Mouse (Mus musculus) olfactory bulb, adult 2 months (tissue): Measurements from ENCODE around the gene Cit. TPM values are rescaled to one million over a fixed set of nuclear protein-coding genes. Genes with fewer than 3 reads are reported as not detected.

ENCODE experiments used
- H3K27ac ChIP-seq: fragments of 200-500 bp; 2 replicates; pipeline ENCODE4 v1.5.1; 2012; ENCODE audit warnings: low read depth, low read length; ENCODE audit not compliant: insufficient read depth
- H3K4me1 ChIP-seq: fragments of 200-500 bp; 2 replicates; pipeline ENCODE4 v1.6.1; 2012; ENCODE audit warnings: low read length; ENCODE audit not compliant: control insufficient read depth, insufficient read depth
- H3K4me3 ChIP-seq: fragments of 200-500 bp; 2 replicates; pipeline ENCODE4 v1.5.1; 2012; ENCODE audit warnings: mild to moderate bottlenecking, low read depth, low read length, moderate library complexity; ENCODE audit not compliant: insufficient read depth
- CTCF ChIP-seq: fragments of 200-500 bp; IDR thresholded peaks from 2 replicates; pipeline ENCODE4 v1.5.1; 2012; ENCODE audit warnings: low read depth, mild to moderate bottlenecking, low read length, moderate library complexity; ENCODE audit not compliant: insufficient read depth
- POLR2A ChIP-seq: fragments of 200-500 bp; IDR thresholded peaks from 2 replicates; pipeline ENCODE4 v1.6.1; 2012; ENCODE audit warnings: mild to moderate bottlenecking, low read depth, low read length, moderate library complexity; ENCODE audit not compliant: insufficient read depth
- WGBS: fragments of 180-500 bp; shearing (Covaris S2); methylation state at CpG from one replicate; pipeline ENCODE4 v1.1.7; 2018; 5-methylcytosine and 5-hydroxymethylcytosine counted together
- polyA plus RNA-seq: library from polyadenylated mRNA; stranded (reverse); fragments of >200 nt; gene quantifications from 2 replicates; pipeline ENCODE4 v1.2.4, GENCODE M21; 2012; ENCODE audit warnings: low replicate concordance; ENCODE audit not compliant: missing spikeins, insufficient read depth, insufficient read length

The Cit gene
- polyA plus RNA-seq, 1 experiment, result not detected

- Histone ChIP-seq H3K27ac (peak overlapping the region; percentile 93), H3K4me3 (no peak overlapping the region), H3K4me1 (peaks cover 46% of the 10 kb centered on the region)
- 17% methylated on average over 7 of the region's 7 CpGs for WGBS
- TF ChIP-seq POLR2A (no peak), CTCF (no peak)
Measured at GRCm38 (mm10) chr5:115848463-115848862, 3.4 kb downstream of the Cit start.

- 46% methylated on average over 12 of the region's 12 CpGs for WGBS
Measured at GRCm38 (mm10) chr5:115849263-115849829, 4.3 kb downstream of the Cit start.

GRCm38 (mm10) chr5:115850250-115851028, 5.4 kb downstream of the Cit start:
- H3K27ac ChIP-seq, result peak overlapping the region; percentile 7; the same call in 1 of the 2 replicates
- H3K4me3 ChIP-seq, result no peak overlapping the region
- peaks cover 48% of the 10 kb centered on the region for H3K4me1 ChIP-seq
- 73% methylated on average over 17 of the region's 17 CpGs for WGBS
- no peak for TF ChIP-seq POLR2A
- TF ChIP-seq CTCF, result no peak

More at GRCm38 (mm10) chr5:115849263-115849829, 4.3 kb downstream of the Cit start:
- no peak overlapping the region for H3K4me3 ChIP-seq
- peaks cover 48% of the 10 kb centered on the region for H3K4me1 ChIP-seq
- peak overlapping the region; percentile 78 for H3K27ac ChIP-seq
- no peak for TF ChIP-seq POLR2A
- TF ChIP-seq CTCF, result no peak

- TF ChIP-seq POLR2A, result no peak
- no peak for TF ChIP-seq CTCF
- 44% methylated on average over 13 of the region's 13 CpGs for WGBS
- Histone ChIP-seq H3K27ac (peak overlapping the region; percentile 7; the same call in 1 of the 2 replicates), H3K4me1 (peaks cover 47% of the 10 kb centered on the region), H3K4me3 (no peak overlapping the region)
Measured at GRCm38 (mm10) chr5:115851029-115851365, 5.9 kb downstream of the Cit start.

- H3K4me1 ChIP-seq, result peaks cover 47% of the 10 kb centered on the region
Measured at GRCm38 (mm10) chr5:115852431-115852830, 7.4 kb downstream of the Cit start.

GRCm38 (mm10) chr5:115853691-115854090, 8.6 kb downstream of the Cit start:
- TF ChIP-seq CTCF (no peak), POLR2A (no peak)
- Histone ChIP-seq H3K4me1 (peaks cover 47% of the 10 kb centered on the region), H3K4me3 (no peak overlapping the region), H3K27ac (no peak overlapping the region)
- WGBS, result 87% methylated on average over 9 of the region's 9 CpGs

More at GRCm38 (mm10) chr5:115852431-115852830, 7.4 kb downstream of the Cit start:
- Histone ChIP-seq H3K4me3 (no peak overlapping the region), H3K27ac (no peak overlapping the region)
- WGBS, result 86% methylated on average over 4 of the region's 4 CpGs
- TF ChIP-seq CTCF, result no peak
- no peak for TF ChIP-seq POLR2A

GRCm38 (mm10) chr5:115854370-115854769, 9.3 kb downstream of the Cit start:
- WGBS, result 85% methylated on average over 11 of the region's 12 CpGs
- H3K27ac ChIP-seq, result no peak overlapping the region
- no peak for TF ChIP-seq POLR2A
- no peak for TF ChIP-seq CTCF
- peaks cover 45% of the 10 kb centered on the region for H3K4me1 ChIP-seq
- H3K4me3 ChIP-seq, result no peak overlapping the region

- peaks cover 32% of the 10 kb centered on the region for H3K4me1 ChIP-seq
- H3K4me3 ChIP-seq, result no peak overlapping the region
- H3K27ac ChIP-seq, result no peak overlapping the region
- WGBS, result 56% methylated on average over 6 of the region's 6 CpGs
- no peak for TF ChIP-seq CTCF
- no peak for TF ChIP-seq POLR2A
Measured at GRCm38 (mm10) chr5:115858652-115859051, 13.6 kb downstream of the Cit start.

- 72% methylated on average over 9 of the region's 9 CpGs for WGBS
- no peak for TF ChIP-seq CTCF
- no peak for TF ChIP-seq POLR2A
- H3K27ac ChIP-seq, result no peak overlapping the region
Measured at GRCm38 (mm10) chr5:115859461-115859860, 14.4 kb downstream of the Cit start.

More at GRCm38 (mm10) chr5:115859461-115859860, 14.4 kb downstream of the Cit start:
- Histone ChIP-seq H3K4me3 (no peak overlapping the region), H3K4me1 (peaks cover 26% of the 10 kb centered on the region)
